Mouse (Mus musculus) C2C12 (cell line): Measurements from ENCODE around the gene Endov.

Experiments
- CEBPB ChIP-seq: IDR thresholded peaks from one replicate; pipeline ENCODE4 v1.6.1; 2011; ENCODE audit warnings: low read depth, mild to moderate bottlenecking, control low read depth, moderate library complexity
- CTCF ChIP-seq: IDR thresholded peaks from one replicate; pipeline ENCODE4 v1.5.1; 2011; ENCODE audit not compliant: control insufficient read depth, insufficient read depth, insufficient read length
- FOSL1 ChIP-seq: IDR thresholded peaks from one replicate; pipeline ENCODE4 v1.8.0; 2011; ENCODE audit warnings: mild to moderate bottlenecking, low read length; ENCODE audit not compliant: poor library complexity, insufficient read depth, severe bottlenecking
- MAX ChIP-seq: IDR thresholded peaks from one replicate; pipeline ENCODE4 v1.6.1; 2011; ENCODE audit warnings: mild to moderate bottlenecking, control low read depth
- MYOD1 ChIP-seq: IDR thresholded peaks from one replicate; pipeline ENCODE4 v1.6.1; 2011; ENCODE audit warnings: low read depth; ENCODE audit not compliant: control insufficient read depth, insufficient read length
- MYOG ChIP-seq: IDR thresholded peaks from one replicate; pipeline ENCODE4 v1.6.1; 2011; ENCODE audit not compliant: control insufficient read depth, insufficient read length; ENCODE audit errors: extremely low read depth
- USF1 ChIP-seq: IDR thresholded peaks from one replicate; pipeline ENCODE4 v1.6.1; 2011; ENCODE audit warnings: low read depth, mild to moderate bottlenecking, control low read depth, moderate library complexity

- TF ChIP-seq CTCF (no peak), USF1 (no peak), CEBPB (no peak), MYOG (no peak), FOSL1 (no peak), MAX (no peak), MYOD1 (no peak)
Observed at GRCm38 (mm10) chr11:119547951-119548591, 56.9 kb downstream of the Endov start.
